Mouse (Mus musculus): Measurements from ENCODE around the gene Zdhhc1. TPM values are rescaled to one million over a fixed set of nuclear protein-coding genes. Genes with fewer than 3 reads are reported as not detected.

Zdhhc1 gene
- 0.29 TPM for polyA plus RNA-seq (2014; fragmentation: Illumina TruSeq; extraction: RNeasy Lipid Tissue Mini Kit (QIAGEN cat#74804); ENCODE audit: low read depth, low replicate concordance)

GRCm38 (mm10) chr8:105496439-105497180 lies at the start of gene Zdhhc1:
Gene Zdhhc1 (minus strand): TSS chr8:105496902.

GRCm38 (mm10) chr8:105518436-105519313 lies 22.0 kb upstream of the Zdhhc1 start, which contains the start of gene Hsd11b2:
Gene Hsd11b2 (plus strand): TSS chr8:105518755.

GRCm38 (mm10) chr8:105471314-105472015 lies 25.2 kb downstream of the Zdhhc1 start, which contains the start of gene Tppp3:
Gene Tppp3 (minus strand): TSS chr8:105471526.

Other genes starting within 250 kb of the Zdhhc1 start
- gene B3gnt9, start 241.7 kb downstream of the Zdhhc1 start, polyA plus RNA-seq (2014; fragmentation: Illumina TruSeq; extraction: RNeasy Lipid Tissue Mini Kit (QIAGEN cat#74804); ENCODE audit: low read depth, low replicate concordance): not detected
- 0.82 TPM for gene Tradd, start 232.3 kb downstream of the Zdhhc1 start, polyA plus RNA-seq (2014; fragmentation: Illumina TruSeq; extraction: RNeasy Lipid Tissue Mini Kit (QIAGEN cat#74804); ENCODE audit: low read depth, low replicate concordance)
- 0.21 TPM for gene Fbxl8, start 232.3 kb downstream of the Zdhhc1 start, polyA plus RNA-seq (2014; fragmentation: Illumina TruSeq; extraction: RNeasy Lipid Tissue Mini Kit (QIAGEN cat#74804); ENCODE audit: low read depth, low replicate concordance)
- gene Hsf4, start 227.1 kb downstream of the Zdhhc1 start, polyA plus RNA-seq (2014; fragmentation: Illumina TruSeq; extraction: RNeasy Lipid Tissue Mini Kit (QIAGEN cat#74804); ENCODE audit: low read depth, low replicate concordance): not detected
- 0.24 TPM for gene Nol3, start 220.8 kb downstream of the Zdhhc1 start, polyA plus RNA-seq (2014; fragmentation: Illumina TruSeq; extraction: RNeasy Lipid Tissue Mini Kit (QIAGEN cat#74804); ENCODE audit: low read depth, low replicate concordance)
- 0.21 TPM for gene 4931428F04Rik, start 207.0 kb downstream of the Zdhhc1 start, polyA plus RNA-seq (2014; fragmentation: Illumina TruSeq; extraction: RNeasy Lipid Tissue Mini Kit (QIAGEN cat#74804); ENCODE audit: low read depth, low replicate concordance)
- gene Exoc3l, start 200.8 kb downstream of the Zdhhc1 start, polyA plus RNA-seq (2014; fragmentation: Illumina TruSeq; extraction: RNeasy Lipid Tissue Mini Kit (QIAGEN cat#74804); ENCODE audit: low read depth, low replicate concordance): not detected
- 4.1 TPM for gene E2f4, start 199.2 kb downstream of the Zdhhc1 start, polyA plus RNA-seq (2014; fragmentation: Illumina TruSeq; extraction: RNeasy Lipid Tissue Mini Kit (QIAGEN cat#74804); ENCODE audit: low read depth, low replicate concordance)
- gene Elmo3, start 191.3 kb downstream of the Zdhhc1 start, polyA plus RNA-seq (2014; fragmentation: Illumina TruSeq; extraction: RNeasy Lipid Tissue Mini Kit (QIAGEN cat#74804); ENCODE audit: low read depth, low replicate concordance): 3.2 TPM
- gene Lrrc29, start 170.6 kb downstream of the Zdhhc1 start, polyA plus RNA-seq (2014; fragmentation: Illumina TruSeq; extraction: RNeasy Lipid Tissue Mini Kit (QIAGEN cat#74804); ENCODE audit: low read depth, low replicate concordance): 0.24 TPM
- 17.8 TPM for gene Tmem208, start 170.5 kb downstream of the Zdhhc1 start, polyA plus RNA-seq (2014; fragmentation: Illumina TruSeq; extraction: RNeasy Lipid Tissue Mini Kit (QIAGEN cat#74804); ENCODE audit: low read depth, low replicate concordance)
- 0.13 TPM for gene Fhod1, start 148.9 kb downstream of the Zdhhc1 start, polyA plus RNA-seq (2014; fragmentation: Illumina TruSeq; extraction: RNeasy Lipid Tissue Mini Kit (QIAGEN cat#74804); ENCODE audit: low read depth, low replicate concordance)
- gene Slc9a5, start 148.1 kb downstream of the Zdhhc1 start, polyA plus RNA-seq (2014; fragmentation: Illumina TruSeq; extraction: RNeasy Lipid Tissue Mini Kit (QIAGEN cat#74804); ENCODE audit: low read depth, low replicate concordance): not detected
- not detected for gene Plekhg4, start 123.6 kb downstream of the Zdhhc1 start, polyA plus RNA-seq (2014; fragmentation: Illumina TruSeq; extraction: RNeasy Lipid Tissue Mini Kit (QIAGEN cat#74804); ENCODE audit: low read depth, low replicate concordance)
- not detected for gene Kctd19, start 83.4 kb downstream of the Zdhhc1 start, polyA plus RNA-seq (2014; fragmentation: Illumina TruSeq; extraction: RNeasy Lipid Tissue Mini Kit (QIAGEN cat#74804); ENCODE audit: low read depth, low replicate concordance)
- gene Lrrc36, start 83.3 kb downstream of the Zdhhc1 start, polyA plus RNA-seq (2014; fragmentation: Illumina TruSeq; extraction: RNeasy Lipid Tissue Mini Kit (QIAGEN cat#74804); ENCODE audit: low read depth, low replicate concordance): not detected
- not detected for gene Tppp3, start 25.4 kb downstream of the Zdhhc1 start, polyA plus RNA-seq (2014; fragmentation: Illumina TruSeq; extraction: RNeasy Lipid Tissue Mini Kit (QIAGEN cat#74804); ENCODE audit: low read depth, low replicate concordance)
- not detected for gene Hsd11b2, start 21.9 kb upstream of the Zdhhc1 start, polyA plus RNA-seq (2014; fragmentation: Illumina TruSeq; extraction: RNeasy Lipid Tissue Mini Kit (QIAGEN cat#74804); ENCODE audit: low read depth, low replicate concordance)
- gene Atp6v0d1, start 69.1 kb upstream of the Zdhhc1 start, polyA plus RNA-seq (2014; fragmentation: Illumina TruSeq; extraction: RNeasy Lipid Tissue Mini Kit (QIAGEN cat#74804); ENCODE audit: low read depth, low replicate concordance): 22.2 TPM
- 0.77 TPM for gene Ripor1, start 108.4 kb upstream of the Zdhhc1 start, polyA plus RNA-seq (2014; fragmentation: Illumina TruSeq; extraction: RNeasy Lipid Tissue Mini Kit (QIAGEN cat#74804); ENCODE audit: low read depth, low replicate concordance)
- 30.2 TPM for gene Ctcf, start 139.7 kb upstream of the Zdhhc1 start, polyA plus RNA-seq (2014; fragmentation: Illumina TruSeq; extraction: RNeasy Lipid Tissue Mini Kit (QIAGEN cat#74804); ENCODE audit: low read depth, low replicate concordance)
- not detected for gene Agrp, start 140.5 kb upstream of the Zdhhc1 start, polyA plus RNA-seq (2014; fragmentation: Illumina TruSeq; extraction: RNeasy Lipid Tissue Mini Kit (QIAGEN cat#74804); ENCODE audit: low read depth, low replicate concordance)
- gene Carmil2, start 189.4 kb upstream of the Zdhhc1 start, polyA plus RNA-seq (2014; fragmentation: Illumina TruSeq; extraction: RNeasy Lipid Tissue Mini Kit (QIAGEN cat#74804); ENCODE audit: low read depth, low replicate concordance): not detected
- 1.8 TPM for gene Acd, start 204.2 kb upstream of the Zdhhc1 start, polyA plus RNA-seq (2014; fragmentation: Illumina TruSeq; extraction: RNeasy Lipid Tissue Mini Kit (QIAGEN cat#74804); ENCODE audit: low read depth, low replicate concordance)
- not detected for gene Pard6a, start 204.2 kb upstream of the Zdhhc1 start, polyA plus RNA-seq (2014; fragmentation: Illumina TruSeq; extraction: RNeasy Lipid Tissue Mini Kit (QIAGEN cat#74804); ENCODE audit: low read depth, low replicate concordance)
- not detected for gene 4933405L10Rik, start 210.8 kb upstream of the Zdhhc1 start, polyA plus RNA-seq (2014; fragmentation: Illumina TruSeq; extraction: RNeasy Lipid Tissue Mini Kit (QIAGEN cat#74804); ENCODE audit: low read depth, low replicate concordance)
- not detected for gene Enkd1, start 211.3 kb upstream of the Zdhhc1 start, polyA plus RNA-seq (2014; fragmentation: Illumina TruSeq; extraction: RNeasy Lipid Tissue Mini Kit (QIAGEN cat#74804); ENCODE audit: low read depth, low replicate concordance)